Mouse (Mus musculus) cerebellum, postnatal 10 days (tissue): ENCODE data around the gene Pnpla2.

ENCODE experiments used
- DNase-seq, 2 experiments: peaks; one replicate each; pipeline ENCODE4 v3.0.0; 2021; ENCODE audit warnings: mixed read lengths in 2 of 2

Gene Pnpla2

GRCm38 (mm10) chr7:141484186-141485120, 29.5 kb downstream of the Pnpla2 start:
- peak; percentile 62 to 70 for DNase-seq

- DNase-seq, result no peak
These were observed 30.2 kb downstream of the Pnpla2 start for GRCm38 (mm10) chr7:141485186-141485585.

GRCm38 (mm10) chr7:141485606-141486005, 30.6 kb downstream of the Pnpla2 start:
- DNase-seq, result peak; percentile 99

GRCm38 (mm10) chr7:141486239-141486638, 31.2 kb downstream of the Pnpla2 start:
- DNase-seq, result peak in 1 of 2 experiments; percentile 40

- DNase-seq, result peak; percentile 57 to 61
These were observed 32.1 kb downstream of the Pnpla2 start for GRCm38 (mm10) chr7:141487141-141487540.

GRCm38 (mm10) chr7:141491151-141491550, 36.2 kb downstream of the Pnpla2 start:
- peak in 1 of 2 experiments; percentile 37 for DNase-seq

GRCm38 (mm10) chr7:141492738-141493137, 37.7 kb downstream of the Pnpla2 start:
- peak in 1 of 2 experiments; percentile 54 for DNase-seq

GRCm38 (mm10) chr7:141493729-141494128, 38.7 kb downstream of the Pnpla2 start:
- no peak for DNase-seq

- peak in 1 of 2 experiments; percentile 46 for DNase-seq
These were observed 40.4 kb downstream of the Pnpla2 start for GRCm38 (mm10) chr7:141495379-141495778.

GRCm38 (mm10) chr7:141495940-141496339, 40.9 kb downstream of the Pnpla2 start:
- DNase-seq, result peak; percentile 65 to 73

- DNase-seq, result no peak
These were observed 42.6 kb downstream of the Pnpla2 start for GRCm38 (mm10) chr7:141497600-141497999.

GRCm38 (mm10) chr7:141501820-141502555, 47.0 kb downstream of the Pnpla2 start:
- peak; percentile 85 to 88 for DNase-seq

- DNase-seq, result peak; percentile 88 to 92
These were observed 47.5 kb downstream of the Pnpla2 start for GRCm38 (mm10) chr7:141502556-141502905.

GRCm38 (mm10) chr7:141506278-141506677, 51.3 kb downstream of the Pnpla2 start:
- DNase-seq, result no peak

- DNase-seq, result no peak
These were observed 53.2 kb downstream of the Pnpla2 start for GRCm38 (mm10) chr7:141508160-141508559.

- DNase-seq, result peak; percentile 56 to 63
These were observed 55.2 kb downstream of the Pnpla2 start for GRCm38 (mm10) chr7:141510196-141510595.
